Mouse (Mus musculus): ENCODE measurements around the gene Lyl1. TPM values are rescaled to one million over a fixed set of nuclear protein-coding genes. Genes with fewer than 3 reads are reported as not detected.

Gene Lyl1
- 3.9 and 4.8 TPM in 2 replicates for polyA plus RNA-seq (2014; fragmentation: Nextera tagmentation; extraction: Ambion mirVana)

DNA sequence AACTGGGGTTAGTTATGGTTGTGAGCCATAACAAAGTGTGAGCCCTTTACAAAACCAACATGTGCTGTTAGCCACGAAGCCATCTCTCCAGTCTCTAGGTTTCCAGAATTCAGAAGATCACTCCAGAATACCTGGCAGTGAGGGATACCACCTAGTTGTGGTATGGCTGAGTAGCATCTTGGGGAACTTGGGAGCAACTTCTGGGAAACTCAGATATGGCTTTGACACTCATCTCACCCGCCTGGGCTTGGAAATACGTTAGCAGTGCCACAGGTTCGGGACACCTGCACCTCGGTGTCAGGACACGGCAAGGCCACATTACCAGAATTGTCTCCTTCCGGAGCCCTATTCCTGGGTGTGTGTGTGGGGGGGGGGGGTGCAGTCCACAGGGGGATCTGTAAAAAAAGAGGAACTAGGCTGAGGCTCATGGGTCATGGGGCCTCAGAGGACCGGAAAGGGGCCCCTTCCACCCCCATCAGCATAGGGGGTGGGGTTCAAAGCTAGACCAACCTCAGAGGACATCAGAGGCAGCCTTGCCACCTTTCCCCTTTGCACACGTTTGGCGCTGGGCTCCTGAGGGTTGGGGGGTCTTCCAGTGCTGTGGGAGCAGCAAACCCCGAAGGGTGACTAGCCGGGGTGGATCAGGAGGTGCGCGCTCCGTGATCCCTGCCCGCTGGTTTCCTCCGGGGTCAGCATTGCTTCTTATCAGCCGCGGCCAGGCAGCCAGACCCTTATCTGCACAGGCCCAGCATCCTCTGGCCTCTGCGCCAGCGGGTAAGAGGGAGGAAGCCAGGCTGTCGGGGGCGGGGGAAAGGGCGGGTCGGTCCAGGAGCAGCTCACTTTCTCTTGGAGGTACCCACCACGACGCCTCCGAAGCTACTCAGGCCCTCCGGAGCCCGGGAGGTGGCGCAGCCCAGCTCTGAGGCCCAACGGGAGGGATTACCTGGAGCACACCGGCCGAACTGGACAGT is at the start of gene Lyl1:
Gene Lyl1 (plus strand): TSS at position 517 of the 971 bp plus-strand sequence.
- 10% methylated on average over 34 of the region's 34 CpGs for WGBS
- ATAC-seq (ENCODE audit: insufficient number of reproducible peaks, low FRiP score, low TSS enrichment, low read depth), result no peak

GRCm38 (mm10) chr8:84653092-84653631 is 48.1 kb upstream of the Lyl1 start:
- Histone ChIP-seq H3K9ac (ENCODE audit: low read length) (peak overlapping the region; percentile 30; the same call in 1 of the 2 replicates), H3K36me3 (ENCODE audit: control insufficient read depth, insufficient read depth, low read length) (no peaks in the 10 kb centered on the region), H3K4me1 (ENCODE audit: control insufficient read depth, insufficient read depth, low read length) (peaks cover 32% of the 10 kb centered on the region), H3K27ac (replicated peaks; ENCODE audit: low read depth, low read length) (peak overlapping the region; percentile 87), H3K4me3 (ENCODE audit: low read depth, low read length) (peak overlapping the region; percentile 14; the same call in 1 of the 2 replicates), H3K4me2 (ENCODE audit: low read depth, severe bottlenecking) (peak overlapping the region; percentile 31), H3K27me3 (ENCODE audit: control insufficient read depth, insufficient read depth, low read length) (no peaks in the 10 kb centered on the region), H3K9me3 (ENCODE audit: control insufficient read depth, low read length) (no peaks in the 10 kb centered on the region)
- 37% methylated on average over 9 of the region's 9 CpGs for WGBS
- peak; percentile 55 for DNase-seq (ENCODE audit: low spot score)
- ATAC-seq (ENCODE audit: insufficient number of reproducible peaks, low FRiP score, low TSS enrichment, low read depth), result no peak

More for the DNA sequence above, at the start of gene Lyl1:
- Histone ChIP-seq H3K27ac (replicated peaks; ENCODE audit: low read depth, low read length) (peak within 1 kb of the TSS; percentile 14; the same call in 1 of the 2 replicates), H3K27me3 (ENCODE audit: control insufficient read depth, insufficient read depth, low read length) (peaks cover 47% of the 10 kb centered on the region), H3K9me3 (ENCODE audit: control insufficient read depth, low read length) (no peaks in the 10 kb centered on the region), H3K9ac (ENCODE audit: low read length) (peak within 1 kb of the TSS; percentile 22; the same call in 1 of the 2 replicates), H3K4me1 (ENCODE audit: control insufficient read depth, insufficient read depth, low read length) (peaks cover 24% of the 10 kb centered on the region), H3K4me3 (ENCODE audit: low read depth, low read length) (no peak within 1 kb of the TSS; the same call in 1 of the 2 replicates), H3K36me3 (ENCODE audit: control insufficient read depth, insufficient read depth, low read length) (peaks cover 17% of the 10 kb centered on the region), H3K4me2 (ENCODE audit: low read depth, severe bottlenecking) (peak within 1 kb of the TSS; percentile 28)
- DNase-seq (ENCODE audit: low spot score), result peak; percentile 58

DNA sequence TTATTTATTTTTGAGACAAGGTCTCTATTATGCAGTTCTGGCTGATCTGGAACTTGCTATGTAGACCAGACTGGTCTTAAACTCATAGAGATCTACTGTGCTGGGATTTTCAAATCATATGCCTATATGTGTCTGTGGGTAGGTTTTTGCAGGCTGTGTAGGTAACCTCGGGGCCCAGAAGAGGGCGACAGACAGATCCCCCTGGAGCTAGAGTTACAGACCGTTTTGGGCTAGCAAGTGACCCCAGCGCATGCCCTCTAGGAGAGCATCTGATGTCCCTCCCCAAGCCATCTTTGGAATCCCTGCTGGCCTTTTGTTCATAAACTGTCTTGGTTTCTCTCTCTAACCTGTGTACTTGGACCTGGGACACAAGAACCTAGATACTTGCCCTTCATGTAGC is 46.7 kb upstream of the Lyl1 start:
- no peak overlapping the region; the same call in 1 of the 2 replicates for H3K4me2 ChIP-seq (ENCODE audit: low read depth, severe bottlenecking)
- H3K36me3 ChIP-seq (ENCODE audit: control insufficient read depth, insufficient read depth, low read length), result no peaks in the 10 kb centered on the region
- DNase-seq (ENCODE audit: low spot score) (peak; percentile 62), ATAC-seq (ENCODE audit: insufficient number of reproducible peaks, low FRiP score, low TSS enrichment, low read depth) (no peak)
- H3K27ac ChIP-seq (replicated peaks; ENCODE audit: low read depth, low read length), result peak overlapping the region; percentile 100
- H3K9me3 ChIP-seq (ENCODE audit: control insufficient read depth, low read length), result no peaks in the 10 kb centered on the region
- peaks cover 42% of the 10 kb centered on the region for H3K4me1 ChIP-seq (ENCODE audit: control insufficient read depth, insufficient read depth, low read length)
- WGBS, result 21% methylated on average over 4 of the region's 4 CpGs
- H3K4me3 ChIP-seq (ENCODE audit: low read depth, low read length), result no peak overlapping the region
- H3K27me3 ChIP-seq (ENCODE audit: control insufficient read depth, insufficient read depth, low read length), result no peaks in the 10 kb centered on the region
- H3K9ac ChIP-seq (ENCODE audit: low read length), result 0 out of 2 replicates have a peak overlapping the region, but pooled peaks have one; percentile 9

GRCm38 (mm10) chr8:84655336-84656190 is 45.7 kb upstream of the Lyl1 start:
- no peaks in the 10 kb centered on the region for H3K9me3 ChIP-seq (ENCODE audit: control insufficient read depth, low read length)
- WGBS, result under 1% methylated on average over 15 of the region's 15 CpGs
- peak overlapping the region; percentile 29 for H3K4me3 ChIP-seq (ENCODE audit: low read depth, low read length)
- H3K9ac ChIP-seq (ENCODE audit: low read length), result peak overlapping the region; percentile 81
- ATAC-seq (ENCODE audit: insufficient number of reproducible peaks, low FRiP score, low TSS enrichment, low read depth) (peak; percentile 80), DNase-seq (ENCODE audit: low spot score) (peak; percentile 89)
- H3K27ac ChIP-seq (replicated peaks; ENCODE audit: low read depth, low read length), result peak overlapping the region; percentile 100
- no peaks in the 10 kb centered on the region for H3K27me3 ChIP-seq (ENCODE audit: control insufficient read depth, insufficient read depth, low read length)
- H3K4me2 ChIP-seq (ENCODE audit: low read depth, severe bottlenecking), result peak overlapping the region; percentile 85
- H3K36me3 ChIP-seq (ENCODE audit: control insufficient read depth, insufficient read depth, low read length), result no peaks in the 10 kb centered on the region
- peaks cover 43% of the 10 kb centered on the region for H3K4me1 ChIP-seq (ENCODE audit: control insufficient read depth, insufficient read depth, low read length)

GRCm38 (mm10) chr8:84656191-84656525 is 45.1 kb upstream of the Lyl1 start:
- under 1% methylated on average over 10 of the region's 10 CpGs for WGBS
- peak; percentile 99 for DNase-seq (ENCODE audit: low spot score)
- H3K9ac ChIP-seq (ENCODE audit: low read length), result peak overlapping the region; percentile 81
- H3K4me1 ChIP-seq (ENCODE audit: control insufficient read depth, insufficient read depth, low read length), result peaks cover 43% of the 10 kb centered on the region
- no peaks in the 10 kb centered on the region for H3K9me3 ChIP-seq (ENCODE audit: control insufficient read depth, low read length)
- peak overlapping the region; percentile 100 for H3K27ac ChIP-seq (replicated peaks; ENCODE audit: low read depth, low read length)
- H3K36me3 ChIP-seq (ENCODE audit: control insufficient read depth, insufficient read depth, low read length), result no peaks in the 10 kb centered on the region
- H3K27me3 ChIP-seq (ENCODE audit: control insufficient read depth, insufficient read depth, low read length), result no peaks in the 10 kb centered on the region
- peak overlapping the region; percentile 85 for H3K4me2 ChIP-seq (ENCODE audit: low read depth, severe bottlenecking)
- ATAC-seq (ENCODE audit: insufficient number of reproducible peaks, low FRiP score, low TSS enrichment, low read depth), result peak; percentile 54
- peak overlapping the region; percentile 29 for H3K4me3 ChIP-seq (ENCODE audit: low read depth, low read length)

DNA sequence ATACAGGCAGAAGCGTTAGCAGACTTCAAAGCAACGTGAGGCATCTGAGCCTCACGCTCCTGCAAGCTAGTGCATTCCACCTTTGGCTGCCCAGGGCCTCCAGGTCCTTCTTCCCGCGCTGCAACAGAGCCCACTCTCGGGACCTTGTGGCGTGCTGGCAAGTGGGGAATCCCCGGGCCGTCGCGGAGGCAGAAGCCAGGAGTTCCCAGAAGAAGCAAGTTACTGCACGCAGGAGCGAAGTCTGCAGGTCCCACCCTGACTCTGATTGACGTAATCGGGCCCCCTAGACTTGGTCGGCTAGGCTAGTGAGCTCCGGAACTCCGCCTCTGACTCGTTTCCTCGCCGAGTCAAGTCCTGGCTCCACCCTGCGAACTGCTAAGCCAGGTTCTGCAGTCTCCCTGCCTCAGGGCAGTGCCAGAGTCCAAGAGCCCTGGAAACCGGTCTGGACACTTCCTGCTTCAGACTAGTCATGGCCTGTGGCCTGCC is 44.6 kb upstream of the Lyl1 start:
- no peaks in the 10 kb centered on the region for H3K36me3 ChIP-seq (ENCODE audit: control insufficient read depth, insufficient read depth, low read length)
- DNase-seq (ENCODE audit: low spot score), result peak; percentile 88
- peak overlapping the region; percentile 85 for H3K4me2 ChIP-seq (ENCODE audit: low read depth, severe bottlenecking)
- under 1% methylated on average over 23 of the region's 23 CpGs for WGBS
- H3K27me3 ChIP-seq (ENCODE audit: control insufficient read depth, insufficient read depth, low read length), result no peaks in the 10 kb centered on the region
- H3K4me1 ChIP-seq (ENCODE audit: control insufficient read depth, insufficient read depth, low read length), result peaks cover 43% of the 10 kb centered on the region
- no peaks in the 10 kb centered on the region for H3K9me3 ChIP-seq (ENCODE audit: control insufficient read depth, low read length)
- peak overlapping the region; percentile 29 for H3K4me3 ChIP-seq (ENCODE audit: low read depth, low read length)
- H3K9ac ChIP-seq (ENCODE audit: low read length), result peak overlapping the region; percentile 81
- ATAC-seq (ENCODE audit: insufficient number of reproducible peaks, low FRiP score, low TSS enrichment, low read depth), result peak; percentile 53
- H3K27ac ChIP-seq (replicated peaks; ENCODE audit: low read depth, low read length), result peak overlapping the region; percentile 100

DNA sequence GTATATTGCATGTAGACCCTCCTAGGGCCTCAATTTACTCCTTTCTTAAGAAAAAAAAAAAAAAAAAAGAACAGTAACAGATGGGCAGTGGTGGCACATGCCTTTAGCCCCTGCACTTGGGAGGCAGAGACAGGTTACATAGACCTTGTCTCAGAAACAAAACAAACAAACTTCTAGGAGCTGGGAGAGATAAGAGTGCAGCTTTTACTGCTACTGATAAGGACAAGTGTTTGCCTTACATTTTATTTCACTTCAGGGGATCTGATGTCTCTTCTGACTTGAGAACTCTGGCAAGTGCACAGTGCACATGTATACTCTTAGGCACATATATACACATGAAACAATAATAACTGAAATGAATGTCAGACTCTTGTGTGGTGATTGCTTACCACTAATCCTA is 44.1 kb upstream of the Lyl1 start:
- Histone ChIP-seq H3K27me3 (ENCODE audit: control insufficient read depth, insufficient read depth, low read length) (no peaks in the 10 kb centered on the region), H3K9ac (ENCODE audit: low read length) (peak overlapping the region; percentile 81), H3K36me3 (ENCODE audit: control insufficient read depth, insufficient read depth, low read length) (no peaks in the 10 kb centered on the region), H3K27ac (replicated peaks; ENCODE audit: low read depth, low read length) (peak overlapping the region; percentile 100), H3K4me3 (ENCODE audit: low read depth, low read length) (peak overlapping the region; percentile 29; the same call in 1 of the 2 replicates), H3K4me2 (ENCODE audit: low read depth, severe bottlenecking) (peak overlapping the region; percentile 85), H3K9me3 (ENCODE audit: control insufficient read depth, low read length) (no peaks in the 10 kb centered on the region), H3K4me1 (ENCODE audit: control insufficient read depth, insufficient read depth, low read length) (peaks cover 43% of the 10 kb centered on the region)
- DNase-seq (ENCODE audit: low spot score) (no peak), ATAC-seq (ENCODE audit: insufficient number of reproducible peaks, low FRiP score, low TSS enrichment, low read depth) (no peak)

All from limb, embryonic 11.5 days (tissue).